Mouse (Mus musculus): ENCODE results near the gene Hist1h2bg.
"Not testable (repeated sequence)": the region's sequence is repeated elsewhere in the genome, so short reads cannot be mapped to it uniquely, and the experiment has no call there.

The Hist1h2bg gene

GRCm38 (mm10) chr13:23584331-23584730 lies 13.1 kb downstream of the Hist1h2bg start:
- peak; percentile 45 for DNase-seq (ENCODE audit: low spot score)

- peak; percentile 75 for DNase-seq (ENCODE audit: low spot score)
Measured at GRCm38 (mm10) chr13:23585029-23585441, 13.8 kb downstream of the Hist1h2bg start.

- peak; percentile 91 for DNase-seq (ENCODE audit: low spot score)
Measured at GRCm38 (mm10) chr13:23585442-23586098, 14.4 kb downstream of the Hist1h2bg start.

GRCm38 (mm10) chr13:23586099-23586939 lies 15.1 kb downstream of the Hist1h2bg start:
- peak; percentile 44 for DNase-seq (ENCODE audit: low spot score)

- DNase-seq (ENCODE audit: low spot score): no peak
Measured at GRCm38 (mm10) chr13:23586940-23587225, 15.7 kb downstream of the Hist1h2bg start.

GRCm38 (mm10) chr13:23591206-23591605 lies 20.0 kb downstream of the Hist1h2bg start:
- no peak for DNase-seq (ENCODE audit: low spot score)

GRCm38 (mm10) chr13:23591886-23592285 lies 20.7 kb downstream of the Hist1h2bg start:
- not testable (repeated sequence) for DNase-seq (ENCODE audit: low spot score)

GRCm38 (mm10) chr13:23592614-23593013 lies 21.4 kb downstream of the Hist1h2bg start:
- no peak for DNase-seq (ENCODE audit: low spot score)

GRCm38 (mm10) chr13:23593051-23593770 lies 22.0 kb downstream of the Hist1h2bg start:
- no peak for DNase-seq (ENCODE audit: low spot score)

- no peak for DNase-seq (ENCODE audit: low spot score)
Measured at GRCm38 (mm10) chr13:23595185-23595584, 24.0 kb downstream of the Hist1h2bg start.

GRCm38 (mm10) chr13:23595622-23596372 lies 24.6 kb downstream of the Hist1h2bg start:
- no peak for DNase-seq (ENCODE audit: low spot score)

- DNase-seq (ENCODE audit: low spot score): peak; percentile 89
Measured at GRCm38 (mm10) chr13:23597957-23598356, 26.8 kb downstream of the Hist1h2bg start.

GRCm38 (mm10) chr13:23603182-23603699 lies 32.0 kb downstream of the Hist1h2bg start:
- no peak for DNase-seq (ENCODE audit: low spot score)

GRCm38 (mm10) chr13:23604452-23604851 lies 33.3 kb downstream of the Hist1h2bg start:
- DNase-seq (ENCODE audit: low spot score): no peak

GRCm38 (mm10) chr13:23605052-23605451 lies 33.9 kb downstream of the Hist1h2bg start:
- no peak for DNase-seq (ENCODE audit: low spot score)

GRCm38 (mm10) chr13:23609209-23609608 lies 38.0 kb downstream of the Hist1h2bg start:
- DNase-seq (ENCODE audit: low spot score): no peak

GRCm38 (mm10) chr13:23609844-23610243 lies 38.6 kb downstream of the Hist1h2bg start:
- DNase-seq (ENCODE audit: low spot score): no peak

- DNase-seq (ENCODE audit: low spot score): no peak
Measured at GRCm38 (mm10) chr13:23610393-23610792, 39.2 kb downstream of the Hist1h2bg start.

- no peak for DNase-seq (ENCODE audit: low spot score)
Measured at GRCm38 (mm10) chr13:23611638-23612037, 40.4 kb downstream of the Hist1h2bg start.

GRCm38 (mm10) chr13:23620056-23620732 lies 49.0 kb downstream of the Hist1h2bg start:
- no peak for DNase-seq (ENCODE audit: low spot score)
